Mouse (Mus musculus) lung, embryonic 16.5 days (tissue): ENCODE results near the gene Clspn. TPM values are rescaled to one million over a fixed set of nuclear protein-coding genes. Genes with fewer than 3 reads are reported as not detected.

ENCODE experiments used
- ATAC-seq: fragments of 200-750 bp; cut with Nextera tagmentation; 2 replicates; pipeline ENCODE4 v1.8.0; 2017; ENCODE audit warnings: low read depth, mild to moderate bottlenecking, moderate library complexity
- H3K27ac ChIP-seq: fragments of 300-500 bp; sonication (generic); 2 replicates; pipeline ENCODE4 v1.5.1; 2014; ENCODE audit warnings: mild to moderate bottlenecking, control low read depth, low read length
- H3K27me3 ChIP-seq: fragments of 300-500 bp; sonication (generic); 2 replicates; pipeline ENCODE4 v1.6.1; 2014; ENCODE audit warnings: low read depth, low read length, mixed read lengths; ENCODE audit not compliant: control insufficient read depth, insufficient read depth
- H3K36me3 ChIP-seq: fragments of 300-500 bp; sonication (generic); 2 replicates; pipeline ENCODE4 v1.6.1; 2014; ENCODE audit warnings: low read length; ENCODE audit not compliant: control insufficient read depth, insufficient read depth
- H3K4me1 ChIP-seq: fragments of 300-500 bp; sonication (generic); replicated peaks from 2 replicates; pipeline ENCODE4 v1.6.1; 2014; ENCODE audit warnings: low read length, mixed read lengths; ENCODE audit not compliant: control insufficient read depth, insufficient read depth
- H3K4me2 ChIP-seq: fragments of 300-500 bp; sonication (generic); 2 replicates; pipeline ENCODE4 v1.6.1; 2014; ENCODE audit warnings: low read depth, low read length, control low read depth
- H3K4me3 ChIP-seq: fragments of 300-500 bp; sonication (generic); 2 replicates; pipeline ENCODE4 v1.5.1; 2014; ENCODE audit warnings: mild to moderate bottlenecking, low read length, control low read depth
- H3K9ac ChIP-seq: fragments of 300-500 bp; sonication (generic); 2 replicates; pipeline ENCODE4 v1.6.1; 2014; ENCODE audit warnings: low read length, control low read depth
- H3K9me3 ChIP-seq: fragments of 300-500 bp; sonication (generic); 2 replicates; pipeline ENCODE4 v1.6.1; 2016; ENCODE audit warnings: low read length; ENCODE audit not compliant: control insufficient read depth
- WGBS: fragments of 180-500 bp; shearing (Covaris S2); extraction: QIAGEN DNeasy Blood & Tissue Kit; methylation state at CpG from one replicate; pipeline ENCODE4 v1.1.7; 2014; 5-methylcytosine and 5-hydroxymethylcytosine counted together
- microRNA-seq: library from miRNA; unstranded; fragments of <30 nt; microRNA quantifications from one replicate; pipeline ENCODE4, GENCODE M21; 2016
- polyA plus RNA-seq: library from polyadenylated mRNA; unstranded; fragments of >200 nt; fragmentation: Nextera tagmentation; extraction: Ambion mirVana; gene quantifications from 2 replicates; pipeline ENCODE4 v1.2.1, GENCODE M21; 2015

Clspn gene
- polyA plus RNA-seq, 1 experiment from 2014 or later: 41.3 TPM

GRCm38 (mm10) chr4:126641901-126642300 lies 85.2 kb downstream of the Clspn start:
- no peak for ATAC-seq
- no peak overlapping the region for H3K27ac ChIP-seq
- H3K4me3 ChIP-seq: no peak overlapping the region
- H3K9ac ChIP-seq: no peak overlapping the region
- no peaks in the 10 kb centered on the region for H3K36me3 ChIP-seq
- H3K4me2 ChIP-seq: no peak overlapping the region
- WGBS: 43% methylated on average over 9 of the region's 9 CpGs
- H3K9me3 ChIP-seq: no peaks in the 10 kb centered on the region
- H3K27me3 ChIP-seq: no peaks in the 10 kb centered on the region
- no peaks in the 10 kb centered on the region for H3K4me1 ChIP-seq

Small RNA genes within 50 kb of the gene (microRNA-seq; reads per million reads assigned to microRNA genes)
- gene Mir7119: 0.59 reads per million

Other genes with a start within 250 kb of the Clspn start
- gene Adprhl2, start 235.2 kb upstream of the Clspn start, polyA plus RNA-seq: 61.0 and 65.3 TPM in 2 replicates
- 13.2 and 14.9 TPM in 2 replicates for gene Tekt2, start 231.2 kb upstream of the Clspn start, polyA plus RNA-seq
- gene Ago3, start 127.4 kb upstream of the Clspn start, polyA plus RNA-seq: 17.9 and 19.7 TPM in 2 replicates
- gene Ago1, start 88.4 kb upstream of the Clspn start, polyA plus RNA-seq: 6.3 and 6.4 TPM in 2 replicates
- gene Ago4, start 23.5 kb upstream of the Clspn start, polyA plus RNA-seq: 3.8 and 4.0 TPM in 2 replicates
- gene 5730409E04Rik, start 52.9 kb downstream of the Clspn start, polyA plus RNA-seq: 1.8 and 1.9 TPM in 2 replicates
- 447 and 451 TPM in 2 replicates for gene Psmb2, start 120.7 kb downstream of the Clspn start, polyA plus RNA-seq
- gene Tfap2e, start 179.3 kb downstream of the Clspn start, polyA plus RNA-seq: 0.09 TPM in 1 of 2 replicates, not detected in the other
- gene Ncdn, start 196.5 kb downstream of the Clspn start, polyA plus RNA-seq: 24.5 and 26.7 TPM in 2 replicates
- gene AU040320, start 196.6 kb downstream of the Clspn start, polyA plus RNA-seq: 24.2 and 26.2 TPM in 2 replicates